Mouse (Mus musculus): ENCODE results near the gene Ctbp1. TPM values are rescaled to one million over a fixed set of nuclear protein-coding genes. Genes with fewer than 3 reads are reported as not detected.

Gene Ctbp1
- polyA plus RNA-seq, 1 experiment from 2014 or later: 238 TPM

DNA sequence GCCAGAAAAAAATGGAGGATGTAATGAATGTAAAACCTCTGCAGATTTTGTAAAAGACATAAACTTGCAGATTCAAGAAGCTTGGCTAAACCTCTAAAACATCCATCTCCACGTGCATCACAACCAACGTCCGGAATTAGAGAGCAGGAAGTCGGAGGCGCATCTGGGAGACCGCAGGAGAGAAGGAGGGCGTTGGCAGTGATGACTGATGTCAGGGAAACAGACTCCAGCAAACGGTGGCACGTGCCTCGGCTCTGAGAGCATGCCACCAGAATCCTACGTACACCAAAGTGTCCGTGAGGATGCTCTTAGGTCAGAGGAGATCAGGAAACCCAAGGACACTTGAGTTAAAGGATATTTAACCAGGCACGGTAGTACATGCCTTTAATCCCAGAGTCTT is 73.1 kb downstream of the Ctbp1 start:
- peaks cover 7 to 11% of the 10 kb centered on the region in 2 experiments; a peak in 3 of 4 replicates for H3K4me1 ChIP-seq (ENCODE audit: control insufficient read depth in 2 of 2, insufficient read depth in 2 of 2, low read length in 2 of 2)
- no peak for ATAC-seq (ENCODE audit: insufficient number of reproducible peaks, insufficient read depth, low FRiP score, low read depth)
- H3K9me3 ChIP-seq (ENCODE audit: control insufficient read depth, low read length): no peaks in the 10 kb centered on the region
- 33% methylated on average over 13 of the region's 13 CpGs for WGBS
- H3K27ac ChIP-seq (replicated peaks in 1 of 2; ENCODE audit: control insufficient read depth in 1 of 2, insufficient read depth in 1 of 2, low read depth in 2 of 2, low read length in 2 of 2): no peak overlapping the region
- no peak overlapping the region for H3K4me2 ChIP-seq (ENCODE audit: low read length)
- H3K36me3 ChIP-seq (ENCODE audit: control insufficient read depth, insufficient read depth, low read length): no peaks in the 10 kb centered on the region
- H3K9ac ChIP-seq (ENCODE audit: low read length): no peak overlapping the region
- no peak overlapping the region for H3K4me3 ChIP-seq (ENCODE audit: control insufficient read depth in 1 of 2, insufficient read depth in 1 of 2, low read depth in 1 of 2, low read length in 2 of 2)
- no peaks in the 10 kb centered on the region for H3K27me3 ChIP-seq (ENCODE audit: control insufficient read depth, insufficient read depth, low read length)

DNA sequence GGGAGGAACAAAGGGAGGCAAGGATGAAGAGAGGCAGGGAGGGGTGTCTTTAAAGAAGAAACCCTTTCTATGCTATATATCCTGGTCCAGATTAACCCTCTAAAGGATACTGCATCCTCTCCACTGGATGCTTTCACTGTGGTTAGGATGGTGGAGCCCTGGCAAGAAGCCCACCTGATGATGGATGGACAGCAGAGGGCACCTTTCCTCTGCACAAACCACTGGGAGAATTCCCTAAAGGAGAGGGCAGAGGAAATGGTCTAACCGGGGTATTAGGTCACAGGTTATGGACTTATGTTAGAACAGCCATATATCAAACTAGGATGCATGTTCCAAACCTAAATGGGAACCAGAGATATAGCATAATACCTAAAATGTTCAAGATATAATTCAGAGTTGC is 74.7 kb downstream of the Ctbp1 start:
- H3K4me3 ChIP-seq (ENCODE audit: control insufficient read depth in 1 of 2, insufficient read depth in 1 of 2, low read depth in 1 of 2, low read length in 2 of 2): no peak overlapping the region
- WGBS: 35% methylated on average over 1 of the region's 1 CpGs

More for the DNA sequence above, 74.7 kb downstream of the Ctbp1 start:
- no peak overlapping the region for H3K9ac ChIP-seq (ENCODE audit: low read length)
- H3K27ac ChIP-seq (replicated peaks in 1 of 2; ENCODE audit: control insufficient read depth in 1 of 2, insufficient read depth in 1 of 2, low read depth in 2 of 2, low read length in 2 of 2): no peak overlapping the region
- no peaks in the 10 kb centered on the region for H3K36me3 ChIP-seq (ENCODE audit: control insufficient read depth, insufficient read depth, low read length)
- no peaks in the 10 kb centered on the region for H3K27me3 ChIP-seq (ENCODE audit: control insufficient read depth, insufficient read depth, low read length)
- H3K9me3 ChIP-seq (ENCODE audit: control insufficient read depth, low read length): no peaks in the 10 kb centered on the region
- no peak overlapping the region for H3K4me2 ChIP-seq (ENCODE audit: low read length)
- ATAC-seq (ENCODE audit: insufficient number of reproducible peaks, insufficient read depth, low FRiP score, low read depth): no peak
- H3K4me1 ChIP-seq (ENCODE audit: control insufficient read depth in 2 of 2, insufficient read depth in 2 of 2, low read length in 2 of 2): peaks cover 9 to 12% of the 10 kb centered on the region in 2 experiments; a peak in 3 of 4 replicates

Other genes starting within 250 kb of the Ctbp1 start
- gene Slc5a1, start 170.8 kb downstream of the Ctbp1 start, polyA plus RNA-seq (2014; fragmentation: Nextera tagmentation; extraction: Ambion mirVana): not detected in 2 replicates
- 72.8 and 79.4 TPM in 2 replicates for gene Spon2, start 56.5 kb downstream of the Ctbp1 start, polyA plus RNA-seq (2014; fragmentation: Nextera tagmentation; extraction: Ambion mirVana)
- 133 and 140 TPM in 2 replicates for gene Maea, start 60.5 kb upstream of the Ctbp1 start, polyA plus RNA-seq (2014; fragmentation: Nextera tagmentation; extraction: Ambion mirVana)
- gene Uvssa, start 103.6 kb upstream of the Ctbp1 start, polyA plus RNA-seq (2014; fragmentation: Nextera tagmentation; extraction: Ambion mirVana): 4.5 and 4.9 TPM in 2 replicates
- not detected in 2 replicates for gene Nkx1-1, start 159.0 kb upstream of the Ctbp1 start, polyA plus RNA-seq (2014; fragmentation: Nextera tagmentation; extraction: Ambion mirVana)